Mouse (Mus musculus): Measurements from ENCODE around the gene Olfr1371. TPM values are rescaled to one million over a fixed set of nuclear protein-coding genes. Genes with fewer than 3 reads are reported as not detected.

The Olfr1371 gene
- polyA plus RNA-seq (2015; fragmentation: Illumina TruSeq; extraction: RNeasy Lipid Tissue Mini Kit (QIAGEN cat#74804); ENCODE audit: insufficient read depth, low read depth, low replicate concordance): not detected

DNA sequence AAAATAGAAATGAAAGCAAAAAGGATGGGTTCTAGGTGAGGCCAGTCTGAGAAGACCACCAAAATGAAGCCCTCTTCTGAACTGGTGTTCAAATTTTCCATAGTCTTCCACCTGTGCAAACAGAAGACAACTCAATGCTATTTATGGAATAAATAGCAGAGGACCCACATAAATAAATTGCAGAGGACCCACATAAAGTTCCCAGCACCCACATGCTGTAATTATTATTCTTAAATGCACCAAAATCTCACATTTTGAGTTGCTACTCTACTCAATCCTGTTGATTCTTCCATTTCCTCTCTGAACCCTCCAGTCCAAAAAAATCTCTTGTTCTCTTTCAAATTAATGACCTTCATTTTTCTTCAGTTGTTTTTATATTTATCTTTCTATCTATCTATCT lies at the start of gene Olfr1371:
Olfr1371 (minus strand) TSS at position 101 of the 400 bp plus-strand sequence.

GRCm38 (mm10) chr11:52231606-52232541 lies 18.1 kb upstream of the Olfr1371 start, which contains the start of gene Skp1a:
Gene Skp1a (plus strand): TSS chr11:52231995.

Other genes with a start within 250 kb of the Olfr1371 start
- gene Cdkn2aipnl, start 246.3 kb downstream of the Olfr1371 start, polyA plus RNA-seq (2015; fragmentation: Illumina TruSeq; extraction: RNeasy Lipid Tissue Mini Kit (QIAGEN cat#74804); ENCODE audit: insufficient read depth, low read depth, low replicate concordance): 7.9 TPM
- gene Ube2b, start 213.2 kb downstream of the Olfr1371 start, polyA plus RNA-seq (2015; fragmentation: Illumina TruSeq; extraction: RNeasy Lipid Tissue Mini Kit (QIAGEN cat#74804); ENCODE audit: insufficient read depth, low read depth, low replicate concordance): 35.1 TPM
- 1.1 TPM for gene Cdkl3, start 209.8 kb downstream of the Olfr1371 start, polyA plus RNA-seq (2015; fragmentation: Illumina TruSeq; extraction: RNeasy Lipid Tissue Mini Kit (QIAGEN cat#74804); ENCODE audit: insufficient read depth, low read depth, low replicate concordance)
- gene Ppp2ca, start 115.3 kb downstream of the Olfr1371 start, polyA plus RNA-seq (2015; fragmentation: Illumina TruSeq; extraction: RNeasy Lipid Tissue Mini Kit (QIAGEN cat#74804); ENCODE audit: insufficient read depth, low read depth, low replicate concordance): 9.2 TPM
- gene Olfr1373, start 68.5 kb downstream of the Olfr1371 start, polyA plus RNA-seq (2015; fragmentation: Illumina TruSeq; extraction: RNeasy Lipid Tissue Mini Kit (QIAGEN cat#74804); ENCODE audit: insufficient read depth, low read depth, low replicate concordance): not detected
- gene Skp1a, start 18.0 kb upstream of the Olfr1371 start, polyA plus RNA-seq (2015; fragmentation: Illumina TruSeq; extraction: RNeasy Lipid Tissue Mini Kit (QIAGEN cat#74804); ENCODE audit: insufficient read depth, low read depth, low replicate concordance): 42.1 TPM
- 1.2 TPM for gene Tcf7, start 69.0 kb upstream of the Olfr1371 start, polyA plus RNA-seq (2015; fragmentation: Illumina TruSeq; extraction: RNeasy Lipid Tissue Mini Kit (QIAGEN cat#74804); ENCODE audit: insufficient read depth, low read depth, low replicate concordance)
- gene Vdac1, start 146.9 kb upstream of the Olfr1371 start, polyA plus RNA-seq (2015; fragmentation: Illumina TruSeq; extraction: RNeasy Lipid Tissue Mini Kit (QIAGEN cat#74804); ENCODE audit: insufficient read depth, low read depth, low replicate concordance): 27.2 TPM
- 20.4 TPM for gene 9530068E07Rik, start 182.4 kb upstream of the Olfr1371 start, polyA plus RNA-seq (2015; fragmentation: Illumina TruSeq; extraction: RNeasy Lipid Tissue Mini Kit (QIAGEN cat#74804); ENCODE audit: insufficient read depth, low read depth, low replicate concordance)